In genomic region chr8:124929006-124929405, GRCm38 (mm10) we compare ENCODE assay signal across 22 mouse cellular contexts. TPM values are rescaled to one million over a fixed set of nuclear protein-coding genes. Genes with fewer than 3 reads are reported as not detected.
DNase-seq lines count a peak whose midpoint lies in the region; ATAC-seq and TF ChIP-seq lines count a peak whose summit lies in the region.
"Had no signal": no experiment of that assay in that cellular context is flagged by ENCODE, and none has a peak within 500 bp of the region (broad histone marks: within the 10 kb centered on the region; RNA-seq: fewer than 3 reads in every experiment).

No protein-coding gene starts in this region.

- no peak for TF ChIP-seq CTCF in gastrocnemius, adult 2 months (IDR thresholded peaks at IDR 0.05)
- TF ChIP-seq CTCF in stomach, postnatal 0 days (IDR thresholded peaks at IDR 0.05; ENCODE audit: low read depth), result no peak

- no peak overlapping the region for H3K9ac ChIP-seq in heart, embryonic 13.5 days
- H3K9ac ChIP-seq in stomach, postnatal 0 days (ENCODE audit: low read length), result no peak overlapping the region
- H3K9ac ChIP-seq: embryonic facial prominence, embryonic 13.5 days; forebrain, embryonic 12.5 days; forebrain, postnatal 0 days; hindbrain, embryonic 12.5 days had no signal

- peaks cover 18% of the 10 kb centered on the region for H3K36me3 ChIP-seq in heart, embryonic 13.5 days
- no peaks in the 10 kb centered on the region for H3K36me3 ChIP-seq in stomach, postnatal 0 days (ENCODE audit: control insufficient read depth, insufficient read depth, low read length)

- DNase-seq in gastrocnemius, adult 2 months, result peak; percentile 82
- no peak for DNase-seq in gastrocnemius, postnatal 36 days
- DNase-seq in heart, adult 9 months (ENCODE audit: low spot score in 2 of 2), result no peak
- DNase-seq in stomach, postnatal 0 days (ENCODE audit: low spot score), result no peak
- no peak for DNase-seq in lung, postnatal 4 days
- DNase-seq: adrenal gland, postnatal 14 days; cerebellum, adult 18-20 months; cerebellum, adult 9-11 months; cerebellum, postnatal 36 days; forebrain, postnatal 0 days; heart, postnatal 4 days; kidney, adult 8-10 months had no signal

- H3K4me2 ChIP-seq in heart, embryonic 13.5 days, result no peak overlapping the region
- no peak overlapping the region for H3K4me2 ChIP-seq in stomach, postnatal 0 days (replicated peaks; ENCODE audit: low read depth)
- H3K4me2 ChIP-seq: embryonic facial prominence, embryonic 13.5 days; forebrain, embryonic 12.5 days; hindbrain, embryonic 12.5 days had no signal

- H3K4me3 ChIP-seq in gastrocnemius, adult 2 months, result no peak overlapping the region; the same call in 1 of the 2 replicates
- no peak overlapping the region for H3K4me3 ChIP-seq in heart, embryonic 13.5 days
- no peak overlapping the region for H3K4me3 ChIP-seq in brown adipose tissue, adult 24 weeks (ENCODE audit: insufficient read depth, low read depth, low read length)
- H3K4me3 ChIP-seq in stomach, postnatal 0 days (ENCODE audit: low read depth, low read length), result no peak overlapping the region
- H3K4me3 ChIP-seq: embryonic facial prominence, embryonic 13.5 days; forebrain, embryonic 12.5 days; hindbrain, embryonic 12.5 days had no signal

- H3K4me1 ChIP-seq in heart, embryonic 13.5 days, result peaks cover 70% of the 10 kb centered on the region
- peaks cover 59% of the 10 kb centered on the region for H3K4me1 ChIP-seq in brown adipose tissue, adult 24 weeks (ENCODE audit: control insufficient read depth, insufficient read depth, insufficient read length, low read length)
- H3K4me1 ChIP-seq in stomach, postnatal 0 days (replicated peaks; ENCODE audit: control insufficient read depth, insufficient read depth), result peaks cover 3% of the 10 kb centered on the region; the same call in 1 of the 2 replicates
- H3K4me1 ChIP-seq: hindbrain, embryonic 12.5 days had no signal

- intact Hi-C loops in gastrocnemius, adult 2 months (cut with DNase I), result no loop called here
- intact Hi-C loops in gastrocnemius, postnatal 36 days (cut with DNase I), result no loop called here

- H3K9me3 ChIP-seq in heart, embryonic 13.5 days, result no peaks in the 10 kb centered on the region
- no peaks in the 10 kb centered on the region for H3K9me3 ChIP-seq in stomach, postnatal 0 days (ENCODE audit: control insufficient read depth, low read length)
- H3K9me3 ChIP-seq: embryonic facial prominence, embryonic 13.5 days; forebrain, embryonic 12.5 days; hindbrain, embryonic 12.5 days had no signal

- ATAC-seq in heart, embryonic 13.5 days (ENCODE audit: extremely low read depth, insufficient number of reproducible peaks, low FRiP score, low TSS enrichment), result no peak
- ATAC-seq in stomach, postnatal 0 days (ENCODE audit: low FRiP score, low TSS enrichment), result no peak
- ATAC-seq: activated CD4-positive, CD25-positive, alpha-beta regulatory T cell, adult 4 months; forebrain, postnatal 0 days; hindbrain, embryonic 16.5 days; inflammation-experienced regulatory T-cells, adult 6 months; intestine, postnatal 0 days; Patski had no signal

- WGBS in heart, embryonic 13.5 days, result 73% methylated on average over 11 of the region's 11 CpGs
- whole genome bisulfite sequencing in stomach, postnatal 0 days, result 76% methylated on average over 11 of the region's 11 CpGs

- H3K27ac ChIP-seq in gastrocnemius, adult 2 months, result peak overlapping the region; percentile 93
- H3K27ac ChIP-seq in heart, embryonic 13.5 days (replicated peaks), result peak overlapping the region; percentile 39; the same call in 1 of the 2 replicates
- peak overlapping the region; percentile 82 for H3K27ac ChIP-seq in brown adipose tissue, adult 24 weeks (replicated peaks; ENCODE audit: low read depth, low read length)
- H3K27ac ChIP-seq in stomach, postnatal 0 days (replicated peaks), result 0 out of 2 replicates have a peak overlapping the region, but pooled peaks have one; percentile 8
- H3K27ac ChIP-seq: embryonic facial prominence, embryonic 13.5 days; forebrain, embryonic 12.5 days; hindbrain, embryonic 12.5 days had no signal

- no peak for TF ChIP-seq EP300 in stomach, postnatal 0 days (optimal IDR thresholded peaks at IDR 0.05)

- H3K27me3 ChIP-seq in heart, embryonic 13.5 days (replicated peaks), result no peaks in the 10 kb centered on the region
- no peaks in the 10 kb centered on the region for H3K27me3 ChIP-seq in stomach, postnatal 0 days (ENCODE audit: control insufficient read depth, insufficient read depth, low read length)
- H3K27me3 ChIP-seq: embryonic facial prominence, embryonic 13.5 days; forebrain, embryonic 12.5 days; hindbrain, embryonic 12.5 days; Patski had no signal

RNA-seq across cellular contexts. Expression of gene Egln1, which starts 20.1 kb away (rescaled TPM):
- 100 to 1,000 TPM; 159 to 192 TPM for total RNA-seq in gastrocnemius, adult 2 months (2021)
- total RNA-seq in gastrocnemius, postnatal 36 days (2021), result 100 to 1,000 TPM; 140 to 151 TPM
- 13.5 and 15.0 TPM in 2 replicates for polyA plus RNA-seq in heart, embryonic 13.5 days (2015; fragmentation: Nextera tagmentation; extraction: Ambion mirVana)
- polyA plus RNA-seq in brown adipose tissue, adult 24 weeks (2012; ENCODE audit: insufficient read depth, insufficient read length, missing spikeins), result 134 and 142 TPM in 2 replicates
- 7.1 and 7.5 TPM in 2 replicates for polyA plus RNA-seq in stomach, postnatal 0 days (2015; fragmentation: Nextera tagmentation; extraction: Ambion mirVana)

RNA-seq across cellular contexts. Expression of gene Sprtn, which starts 31.3 kb away (rescaled TPM):
- 1 to 10 TPM; 6.7 to 7.5 TPM for total RNA-seq in gastrocnemius, adult 2 months (2021)
- total RNA-seq in gastrocnemius, postnatal 36 days (2021), result 1 to 10 TPM; 5.0 to 6.9 TPM
- polyA plus RNA-seq in heart, embryonic 13.5 days (2015; fragmentation: Nextera tagmentation; extraction: Ambion mirVana), result 6.8 and 7.1 TPM in 2 replicates
- polyA plus RNA-seq in brown adipose tissue, adult 24 weeks (2012; ENCODE audit: insufficient read depth, insufficient read length, missing spikeins), result 10.2 and 14.9 TPM in 2 replicates
- 4.9 and 5.0 TPM in 2 replicates for polyA plus RNA-seq in stomach, postnatal 0 days (2015; fragmentation: Nextera tagmentation; extraction: Ambion mirVana)

RNA-seq across cellular contexts. Expression of gene Exoc8, which starts 31.5 kb away (rescaled TPM):
- 1 to 10 TPM; 7.6 to 7.8 TPM for total RNA-seq in gastrocnemius, adult 2 months (2021)
- total RNA-seq in gastrocnemius, postnatal 36 days (2021), result 1 to 10 TPM; 6.3 to 8.0 TPM
- polyA plus RNA-seq in heart, embryonic 13.5 days (2015; fragmentation: Nextera tagmentation; extraction: Ambion mirVana), result 5.9 and 6.2 TPM in 2 replicates
- 9.7 and 13.5 TPM in 2 replicates for polyA plus RNA-seq in brown adipose tissue, adult 24 weeks (2012; ENCODE audit: insufficient read depth, insufficient read length, missing spikeins)
- 4.9 and 5.9 TPM in 2 replicates for polyA plus RNA-seq in stomach, postnatal 0 days (2015; fragmentation: Nextera tagmentation; extraction: Ambion mirVana)

Comparison
In these comparisons a context has a peak if more than half of its experiments do, and no peak if none do; other contexts are left out.
1. H3K27ac ChIP-seq: peak in every context shown above with its lines; median percentile 93 in gastrocnemius, adult 2 months; 82 in brown adipose tissue, adult 24 weeks; 39 in heart, embryonic 13.5 days; 8 in stomach, postnatal 0 days.